Mouse (Mus musculus) neural tube, embryonic 10.5 days (tissue): Measurements from ENCODE around the gene Ipo7.
A peak's percentile ranks its signal among the peaks of the same experiment; 100 is the strongest.
"Not testable (repeated sequence)": the region's sequence is repeated elsewhere in the genome, so short reads cannot be mapped to it uniquely, and the experiment has no call there.

ENCODE experiments used
- DNase-seq: peaks from one replicate; pipeline ENCODE4 v3.0.0-alpha.2; 2017; ENCODE audit warnings: low spot score; ENCODE audit errors: extremely low spot score

The Ipo7 gene

DNA sequence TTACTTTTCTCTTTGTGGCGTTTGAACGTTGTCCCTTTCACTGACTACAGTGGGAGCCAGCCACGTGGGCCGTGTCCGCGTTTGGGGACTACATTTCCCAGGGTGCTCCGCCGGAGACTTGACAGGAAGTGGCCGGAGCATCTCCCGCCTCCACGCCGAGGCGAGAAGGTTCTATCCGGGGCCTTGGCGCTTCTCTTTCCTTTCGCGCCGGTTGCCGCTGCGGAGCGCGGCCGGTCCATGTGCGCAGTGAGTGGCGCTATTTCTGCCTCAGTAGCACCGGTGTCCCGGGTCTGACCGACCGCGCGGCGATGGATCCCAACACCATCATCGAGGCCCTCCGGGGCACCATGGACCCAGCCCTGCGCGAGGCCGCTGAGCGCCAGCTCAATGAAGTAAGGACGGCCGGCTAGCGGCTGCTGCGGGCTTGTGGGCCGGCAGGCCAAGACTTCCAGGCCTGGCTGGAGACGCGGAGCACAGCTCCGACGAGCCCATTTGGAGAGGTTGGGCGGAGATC lies at the start of gene Ipo7:
TSS of gene Ipo7 (plus strand) at position 158 of the 514 bp plus-strand sequence.
- peak; percentile 92 for DNase-seq

DNA sequence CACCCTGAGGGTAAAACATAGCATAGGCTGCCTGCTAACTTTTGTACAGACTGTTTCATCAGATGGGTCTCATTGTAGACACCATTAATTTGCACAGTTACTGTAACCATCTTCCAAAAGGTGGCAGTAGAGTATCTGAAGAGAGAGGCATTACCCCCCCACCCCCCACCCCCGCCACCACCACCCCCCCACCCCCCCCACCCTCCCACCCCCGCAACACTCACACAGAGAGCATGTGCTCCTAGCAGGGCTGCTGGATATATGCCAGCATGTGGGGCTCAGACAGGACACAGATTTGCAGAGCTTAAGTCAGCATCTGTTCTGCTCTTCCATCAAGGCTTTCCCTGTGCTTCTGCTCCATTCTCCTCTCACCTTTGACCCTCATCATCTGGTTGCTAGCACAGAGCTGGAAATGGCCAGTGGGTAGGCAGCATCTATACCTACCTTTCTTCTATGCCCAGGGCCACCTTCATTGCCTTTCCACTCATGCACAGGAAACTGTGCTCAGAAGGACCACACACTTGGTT lies 49.1 kb upstream of the Ipo7 start:
- peak; percentile 31 for DNase-seq

DNA sequence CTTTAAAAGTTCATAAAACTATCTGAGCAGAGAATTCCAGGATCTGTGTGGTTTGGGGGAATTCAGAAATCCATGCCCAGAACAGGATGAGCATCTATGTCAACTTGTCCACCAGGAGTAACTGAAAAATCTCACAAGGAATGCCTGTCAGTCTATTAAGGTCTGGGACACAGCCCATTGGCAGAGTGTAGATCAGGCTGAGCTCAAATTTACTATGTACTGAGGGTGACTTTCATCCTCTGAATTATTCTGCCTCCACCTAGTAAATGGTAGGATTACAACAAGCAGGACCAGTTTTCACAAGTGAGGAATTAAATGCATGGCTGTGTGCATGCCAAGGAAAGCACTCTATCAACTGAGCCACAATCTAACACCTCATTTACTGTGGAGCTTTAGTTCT lies 48.5 kb upstream of the Ipo7 start:
- no peak for DNase-seq

DNA sequence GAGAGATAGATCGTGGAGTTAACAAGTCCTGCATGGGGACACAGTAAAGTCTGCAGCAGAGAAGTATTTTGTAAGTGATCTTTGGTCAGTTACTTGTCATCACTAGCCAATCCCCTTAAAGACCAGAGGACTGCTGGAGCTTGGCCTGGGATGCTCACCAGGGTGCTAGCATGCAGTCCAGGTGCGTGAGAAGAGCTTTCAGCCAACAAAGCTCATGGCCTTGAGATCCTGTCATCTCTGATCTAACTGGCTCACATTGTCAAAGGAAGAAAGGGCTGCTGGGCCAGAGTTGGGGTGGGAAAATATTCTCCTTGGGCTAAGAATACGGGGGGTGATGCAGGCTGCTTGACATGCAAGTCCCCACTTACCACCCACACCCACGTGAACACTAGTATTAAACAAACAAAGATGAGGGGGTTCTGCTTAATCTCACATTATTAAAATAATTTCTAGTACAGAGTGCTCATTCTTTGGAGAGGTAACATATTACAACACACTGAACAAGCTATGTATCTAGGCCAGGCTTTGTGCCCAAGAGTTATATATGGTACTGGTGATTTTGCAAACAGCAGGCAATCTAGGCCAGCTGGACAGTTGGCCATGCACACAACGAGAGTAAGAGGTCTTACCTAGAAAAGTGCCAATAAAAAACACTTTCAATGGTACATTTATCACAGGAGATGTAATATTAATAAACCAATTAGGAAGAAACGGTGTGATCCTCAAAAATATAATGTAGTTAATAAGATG lies 41.9 kb upstream of the Ipo7 start:
- no peak for DNase-seq

DNA sequence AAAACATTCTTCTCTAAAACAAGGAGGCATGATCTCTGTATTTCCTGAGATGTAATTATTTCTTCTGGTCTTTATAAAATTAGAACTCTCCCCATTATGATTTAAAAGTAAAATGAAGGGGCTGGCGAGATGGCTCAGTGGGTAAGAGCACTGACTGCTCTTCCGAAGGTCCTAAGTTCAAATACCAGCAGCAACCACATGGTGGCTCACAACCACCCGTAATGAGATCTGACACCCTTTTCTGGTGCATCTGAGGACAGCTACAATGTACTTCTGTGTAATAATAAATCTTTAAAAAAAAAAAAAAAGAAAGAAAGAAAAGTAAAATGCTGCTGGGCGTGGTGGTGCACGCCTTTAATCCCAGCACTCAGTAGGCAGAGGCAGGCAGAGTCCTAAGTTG lies 40.9 kb upstream of the Ipo7 start:
- not testable (repeated sequence) for DNase-seq

DNA sequence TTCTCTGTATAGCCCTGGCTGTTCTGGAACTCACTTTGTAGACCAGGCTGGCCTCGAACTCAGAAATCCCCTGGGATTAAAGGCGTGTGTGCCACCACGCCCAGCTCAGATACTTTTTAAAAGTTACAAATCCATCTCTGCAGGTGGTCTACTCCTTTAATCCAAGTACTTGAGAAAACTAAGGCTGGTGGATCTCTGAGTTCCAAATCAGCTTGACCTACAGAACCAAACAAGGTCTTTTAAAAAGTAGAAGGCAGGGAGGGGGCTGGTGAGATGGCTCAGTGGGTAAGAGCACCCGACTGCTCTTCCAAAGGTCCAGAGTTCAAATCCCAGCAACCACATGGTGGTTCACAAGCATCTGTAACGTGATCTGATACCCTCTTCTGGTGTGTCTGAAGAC lies 33.5 kb upstream of the Ipo7 start:
- DNase-seq = not testable (repeated sequence)

DNA sequence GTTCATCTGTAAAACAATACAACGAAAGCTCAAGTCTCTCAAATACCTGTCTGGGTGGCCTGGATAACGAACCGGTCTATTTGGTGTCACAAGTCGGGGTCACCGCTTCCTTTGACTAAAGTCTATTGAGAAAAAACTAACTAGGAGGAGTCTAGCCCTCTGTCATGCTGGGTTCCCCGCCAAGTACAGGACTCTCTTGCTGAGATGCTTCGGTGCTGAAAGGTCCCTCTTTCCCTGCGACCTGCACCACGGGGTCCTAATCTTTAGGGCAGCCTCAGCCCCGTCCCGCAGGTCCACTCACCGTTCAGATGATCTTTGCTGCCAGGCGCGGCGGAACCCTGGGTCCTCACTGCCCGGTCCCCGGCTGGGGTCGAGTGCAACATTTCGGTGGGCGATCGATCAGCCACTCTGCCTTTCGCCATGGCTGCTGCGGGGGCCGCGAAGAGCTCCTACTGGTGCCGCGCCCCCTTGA lies 32.4 kb upstream of the Ipo7 start:
- no peak for DNase-seq

DNA sequence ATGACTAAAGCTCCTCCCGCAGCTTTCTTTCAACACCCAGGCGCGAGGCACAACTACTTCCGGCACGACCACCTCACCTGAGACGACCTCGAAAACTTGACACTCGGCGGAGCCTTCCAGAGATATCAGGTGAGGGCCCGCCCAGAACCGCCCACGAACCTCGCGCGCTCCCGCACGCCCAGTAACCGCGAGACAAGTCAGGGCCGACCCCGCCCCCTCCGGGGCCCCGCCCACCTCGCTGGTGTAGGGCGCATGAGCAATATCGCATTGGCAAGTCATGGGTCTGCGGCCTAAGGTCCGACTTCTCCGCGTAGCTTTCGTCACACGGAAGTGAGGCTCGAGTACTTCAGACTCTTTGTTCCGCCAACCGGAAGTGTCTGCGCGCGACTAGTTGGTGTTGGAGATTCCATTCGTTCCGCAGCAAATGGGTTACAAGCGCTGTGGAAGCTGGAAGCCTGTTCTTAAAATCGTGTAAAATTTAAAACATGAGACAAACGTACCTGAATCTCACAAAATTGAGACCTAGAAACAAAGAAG lies 31.9 kb upstream of the Ipo7 start:
- peak; percentile 99 for DNase-seq

DNA sequence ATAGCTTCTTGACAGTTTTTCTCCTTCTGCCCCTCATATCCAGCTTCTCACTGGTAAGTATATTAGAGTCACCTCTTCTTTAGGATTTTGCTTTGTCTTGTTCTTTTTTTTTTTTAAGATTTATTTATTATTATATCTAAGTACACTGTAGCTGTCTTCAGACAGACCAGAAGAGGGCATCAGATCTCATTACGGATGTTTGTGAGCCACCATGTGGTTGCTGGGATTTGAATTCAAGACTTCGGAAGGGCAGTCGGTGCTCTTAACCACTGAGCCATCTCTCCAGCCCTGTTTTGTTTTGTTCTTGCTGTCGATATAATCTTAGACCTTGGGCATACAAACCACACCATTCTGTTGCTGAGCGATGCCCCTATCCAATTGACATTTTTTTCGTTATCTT lies 31.3 kb upstream of the Ipo7 start, which contains the start of gene Tmem41b:
TSS of gene Tmem41b (minus strand) at position 155 of the 400 bp plus-strand sequence.
- DNase-seq = not testable (repeated sequence)

DNA sequence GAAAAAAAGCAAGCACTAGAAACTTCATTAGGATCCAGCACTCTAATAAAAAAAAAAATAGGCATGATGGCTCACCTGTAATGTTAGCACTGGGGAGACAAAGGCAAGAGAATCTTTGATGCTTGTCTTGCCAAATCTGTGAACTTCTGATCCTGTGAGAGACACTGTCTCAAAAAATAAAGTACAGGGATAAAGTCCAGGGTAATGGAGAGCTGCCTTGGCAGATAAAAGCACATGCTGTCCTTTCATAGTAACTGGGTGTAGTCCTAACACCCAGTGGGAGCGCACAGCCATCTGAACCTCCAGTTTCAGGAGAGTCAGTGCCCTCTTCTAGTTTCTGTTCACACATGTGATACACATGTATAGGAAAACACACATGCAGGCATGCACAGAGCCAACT lies 26.8 kb upstream of the Ipo7 start:
- DNase-seq = no peak

DNA sequence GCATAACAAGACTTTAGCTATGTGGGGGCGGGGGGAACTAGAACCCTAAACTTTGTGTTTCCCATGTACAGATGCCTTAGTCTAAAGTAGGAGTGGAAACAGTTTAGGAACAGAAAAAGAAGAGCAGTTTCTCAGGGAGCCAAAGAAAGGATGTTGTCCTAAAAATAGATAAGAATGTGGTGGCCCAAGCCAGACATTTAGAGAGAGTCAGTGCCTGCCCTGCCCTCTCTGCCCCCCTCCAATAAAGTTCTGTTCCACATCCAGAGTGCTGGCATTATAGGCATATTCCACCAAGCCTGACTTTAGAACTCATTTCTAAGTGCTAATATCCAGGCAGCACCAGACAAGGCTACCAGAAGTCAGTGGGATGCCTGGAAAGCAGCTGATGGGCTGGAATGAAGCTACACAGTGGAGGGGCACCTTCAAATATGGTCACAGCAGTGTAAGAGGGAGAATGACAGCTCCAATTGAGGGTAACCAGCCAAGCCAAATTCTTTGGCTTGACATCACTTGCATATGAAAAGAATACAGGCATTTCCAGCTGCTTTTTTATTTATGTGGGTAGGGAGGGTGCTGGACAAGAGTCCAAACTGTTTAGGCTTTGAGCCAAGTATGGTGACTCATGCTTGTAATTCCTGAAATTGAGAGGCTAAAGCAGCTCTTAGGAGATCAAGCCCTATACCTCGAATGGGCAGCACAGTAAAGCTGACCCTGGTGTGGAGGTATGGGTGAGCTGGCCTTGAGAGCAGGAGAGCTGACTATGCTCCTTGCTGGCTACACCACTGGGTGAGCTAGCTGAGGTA lies 24.7 kb upstream of the Ipo7 start:
- no peak for DNase-seq

DNA sequence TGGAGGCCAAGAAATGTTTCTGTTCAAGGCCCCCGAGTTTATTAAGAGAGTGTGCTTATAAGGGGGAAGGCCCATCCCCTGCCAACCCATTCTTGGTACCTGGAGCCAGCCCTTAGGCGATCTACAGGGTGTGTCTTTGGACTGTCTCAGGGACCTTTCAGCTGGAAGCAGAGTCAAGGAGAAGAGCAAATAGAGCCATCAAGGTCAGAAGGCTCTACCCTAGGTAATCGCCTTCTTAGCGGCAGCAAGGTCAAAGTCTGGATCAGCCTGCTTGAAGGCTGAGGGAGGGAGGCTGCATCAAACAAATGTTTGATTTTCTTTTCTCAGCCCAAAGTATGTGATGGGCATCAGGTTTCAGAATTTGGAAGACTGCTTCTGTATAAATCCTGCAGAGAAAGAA lies 19.7 kb upstream of the Ipo7 start:
- DNase-seq = no peak

DNA sequence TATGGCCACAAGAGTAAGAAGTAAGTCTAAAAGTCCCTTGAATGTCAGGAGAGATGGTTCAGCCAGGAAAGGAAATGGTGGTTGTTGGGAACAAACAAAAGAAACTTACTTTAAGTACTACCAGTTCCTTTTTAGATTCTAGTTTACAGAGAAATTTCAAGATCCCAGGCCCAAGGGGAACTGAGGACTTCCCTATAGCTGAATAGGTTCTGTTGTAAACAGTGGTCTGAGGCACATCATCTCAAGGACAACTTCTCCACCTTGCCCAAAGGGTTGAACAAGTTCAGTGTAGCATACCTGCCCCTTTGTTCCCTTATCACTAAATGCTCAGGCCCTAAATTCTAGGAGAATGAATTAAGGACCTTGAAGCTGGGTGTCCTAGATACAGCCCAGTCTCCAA lies 16.0 kb upstream of the Ipo7 start:
- DNase-seq = no peak

DNA sequence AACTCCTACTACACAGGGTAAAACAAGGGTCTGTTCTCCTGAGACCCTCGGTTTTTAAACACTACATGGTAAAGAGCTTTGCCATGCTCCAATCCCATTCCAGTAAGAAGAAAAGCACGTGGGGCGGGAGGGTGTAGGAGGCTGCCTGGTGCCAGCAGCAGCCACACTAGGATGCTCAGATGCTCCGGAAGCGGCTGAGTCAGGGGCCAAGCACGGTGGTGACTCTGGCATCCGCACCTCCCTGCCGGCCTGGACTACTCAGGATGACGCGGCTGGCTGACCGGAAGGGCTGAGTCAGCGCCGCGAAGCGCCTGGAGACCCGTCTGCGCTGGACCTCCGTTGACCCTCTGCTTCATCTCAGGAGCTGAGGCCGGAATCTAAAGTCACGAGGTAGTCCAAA lies 15.1 kb upstream of the Ipo7 start:
- DNase-seq = peak; percentile 44

DNA sequence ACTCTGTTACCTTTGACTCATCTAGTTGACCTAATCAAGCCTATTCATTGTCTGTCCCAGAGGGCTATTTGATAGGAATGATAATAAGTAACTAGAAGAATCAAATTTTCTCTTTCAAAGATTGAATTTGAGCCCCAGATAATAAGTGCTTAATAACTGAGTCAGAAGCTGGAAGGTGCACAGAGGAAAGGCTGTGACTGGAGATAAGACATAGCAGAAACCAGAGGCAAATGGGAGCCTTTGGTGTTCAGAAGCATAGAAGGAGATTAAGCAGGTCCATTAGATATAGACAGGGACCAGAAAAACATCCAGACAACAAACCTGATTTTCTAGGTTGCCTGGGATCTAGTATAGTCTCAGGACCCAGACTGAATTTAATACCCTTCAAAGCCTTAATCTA lies 12.1 kb upstream of the Ipo7 start:
- no peak for DNase-seq

DNA sequence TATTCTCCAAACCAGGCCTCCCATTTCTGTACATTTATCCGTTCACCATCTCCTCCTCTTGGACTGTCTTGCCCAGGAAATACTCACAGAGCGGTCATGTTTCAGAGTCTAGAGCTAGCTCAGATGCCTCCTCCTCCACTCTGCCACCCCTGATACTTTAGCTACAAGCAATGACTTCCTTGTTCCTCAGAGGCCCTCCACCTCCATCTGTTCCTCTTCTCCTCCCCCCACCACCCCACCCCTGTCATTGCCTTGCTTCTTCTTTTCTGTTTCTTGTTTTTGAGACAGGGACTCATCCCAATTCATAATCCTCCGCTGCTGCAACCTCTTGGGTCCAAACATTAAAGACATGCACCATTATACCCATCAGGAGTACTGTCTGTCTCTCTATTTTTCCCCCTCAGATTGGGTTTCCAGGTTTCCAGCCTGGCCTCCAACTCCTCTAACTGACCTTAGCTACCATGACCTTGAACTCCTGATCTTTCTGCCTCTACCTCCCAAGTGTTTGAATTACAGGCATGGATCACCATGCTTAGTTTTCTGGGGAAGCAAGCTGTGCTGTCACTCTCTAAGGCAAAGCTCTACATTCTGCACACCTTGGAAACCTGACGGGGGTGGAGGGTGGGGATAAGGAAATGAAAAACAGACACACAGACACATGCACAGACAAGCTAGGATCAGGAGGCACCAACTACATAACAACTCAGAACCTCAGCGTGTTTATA lies 11.4 kb upstream of the Ipo7 start:
- no peak for DNase-seq

DNA sequence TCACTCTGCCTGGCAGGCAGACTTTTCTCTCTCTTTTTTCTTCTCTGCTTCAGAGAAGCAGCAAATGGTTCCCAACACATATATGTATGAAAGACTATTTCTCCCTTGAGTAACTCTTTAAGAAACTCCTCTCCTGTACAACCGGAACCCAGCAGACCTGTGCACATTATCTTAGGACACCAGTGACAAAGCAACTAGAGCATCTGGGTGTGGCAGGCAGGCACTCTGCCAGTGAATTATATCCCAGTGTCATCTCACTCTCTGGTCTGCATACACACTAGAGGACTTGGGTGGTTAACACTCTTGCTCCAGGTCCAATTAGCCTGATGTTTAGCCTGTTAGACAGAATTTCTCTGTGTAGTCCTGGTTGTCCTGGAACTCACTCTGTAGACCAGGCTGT lies 9.6 kb upstream of the Ipo7 start:
- DNase-seq = no peak

DNA sequence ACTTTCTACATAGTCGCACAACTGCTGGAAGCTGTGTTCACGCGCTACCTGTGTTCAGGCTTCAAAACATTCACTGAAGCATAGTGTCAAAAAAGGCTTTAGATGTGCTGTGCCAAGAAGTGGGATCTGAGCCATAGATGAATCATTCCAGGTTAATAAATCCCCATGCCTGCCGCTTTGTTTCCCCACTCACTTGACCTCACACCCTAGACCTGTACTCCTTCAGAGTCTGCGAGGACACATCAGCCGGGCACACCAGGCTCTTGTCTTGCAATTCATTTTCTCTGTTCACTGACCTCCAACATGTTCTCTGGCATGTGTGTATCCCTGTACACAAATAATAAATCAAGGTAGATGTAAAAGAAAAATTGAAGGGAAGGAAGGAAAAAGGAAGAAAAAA lies 9.0 kb upstream of the Ipo7 start:
- no peak for DNase-seq

DNA sequence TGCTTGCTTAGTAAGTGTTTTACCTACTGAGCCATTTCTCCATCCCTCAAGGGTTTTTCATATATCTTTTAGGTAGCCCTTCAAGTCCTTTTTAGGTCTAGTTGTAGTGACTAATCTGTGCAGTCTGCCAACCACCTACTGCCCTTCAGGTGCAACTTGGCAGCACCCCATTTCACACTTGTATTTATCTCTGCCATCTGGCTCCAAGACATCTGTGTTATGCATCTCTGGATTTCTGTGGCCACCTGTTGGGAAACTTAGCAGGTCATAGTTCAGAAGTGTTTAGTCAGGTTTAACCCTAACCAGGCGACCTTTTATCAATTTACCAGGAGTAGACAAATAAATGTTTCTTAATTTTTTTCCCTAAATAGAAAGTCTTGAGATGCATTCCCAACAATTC lies 6.7 kb upstream of the Ipo7 start:
- no peak for DNase-seq

DNA sequence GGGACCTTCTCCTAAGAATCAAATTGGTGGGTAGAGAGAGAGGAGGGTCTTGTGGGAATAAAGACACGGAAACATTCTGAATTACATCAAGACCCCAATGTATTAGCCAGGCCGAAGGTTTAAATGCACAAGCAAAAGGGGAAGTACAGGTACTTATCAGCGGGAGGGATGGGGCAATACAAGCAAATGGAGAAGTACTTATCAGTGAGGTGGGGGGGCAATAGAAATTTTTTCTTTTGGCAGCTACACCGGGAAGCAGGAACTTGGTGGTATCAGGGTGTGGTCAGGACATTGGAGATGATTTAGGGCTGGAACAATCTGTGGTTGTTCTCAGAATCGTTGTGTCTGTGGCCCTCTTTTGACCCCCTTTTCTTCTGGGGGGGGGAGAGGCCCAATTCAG lies 3.8 kb upstream of the Ipo7 start:
- DNase-seq = no peak
